Mouse (Mus musculus) brain, embryonic 14.5 days (tissue): Measurements from ENCODE around the gene Zfp821.

Experiments
- CTCF ChIP-seq: fragments of 200-500 bp; IDR thresholded peaks from 2 replicates; pipeline ENCODE4 v1.5.1; 2012; ENCODE audit warnings: inconsistent platforms, mild to moderate bottlenecking, moderate library complexity, borderline replicate concordance; ENCODE audit not compliant: insufficient read depth, insufficient read length; ENCODE audit errors: extremely low read depth
- POLR2A ChIP-seq: fragments of 200-500 bp; IDR thresholded peaks from 2 replicates; pipeline ENCODE4 v1.6.1; 2012; ENCODE audit warnings: mild to moderate bottlenecking, inconsistent platforms, borderline replicate concordance; ENCODE audit not compliant: poor library complexity, insufficient read depth, insufficient read length, severe bottlenecking; ENCODE audit errors: extremely low read depth

DNA sequence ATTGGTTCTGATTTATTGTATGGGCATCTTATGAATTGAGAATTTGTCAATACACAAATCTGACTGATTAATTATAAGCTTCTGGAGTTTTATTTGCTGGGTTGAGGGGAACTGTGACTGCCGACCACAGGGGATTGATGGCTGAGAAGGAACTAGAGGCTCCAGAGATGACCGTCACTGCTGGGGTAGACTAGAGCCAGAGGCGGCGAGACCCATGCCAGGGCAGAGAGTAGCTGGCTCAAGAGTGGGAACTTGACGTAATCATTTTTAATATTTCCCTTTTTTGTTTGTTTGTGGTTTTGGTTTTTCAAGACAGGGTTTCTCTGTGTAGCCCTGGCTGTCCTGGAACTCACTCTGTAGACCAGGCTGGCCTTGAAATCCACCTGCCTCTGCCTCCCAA lies 18.1 kb upstream of the Zfp821 start:
- no peak for TF ChIP-seq POLR2A
- no peak for TF ChIP-seq CTCF
